Mouse (Mus musculus): ENCODE results near the gene Gmpr2. TPM values are rescaled to one million over a fixed set of nuclear protein-coding genes. Genes with fewer than 3 reads are reported as not detected.

The Gmpr2 gene
- polyA plus RNA-seq, 1 experiment from 2014 or later = 57.5 TPM

GRCm38 (mm10) chr14:55644261-55644888 is 27.4 kb upstream of the Gmpr2 start:
- H3K4me1 ChIP-seq = peaks cover 29% of the 10 kb centered on the region
- peak overlapping the region; percentile 90 for H3K9ac ChIP-seq
- H3K4me3 ChIP-seq = peak overlapping the region; percentile 97
- 32% methylated on average over 17 of the region's 17 CpGs for WGBS
- no peak for ATAC-seq
- H3K36me3 ChIP-seq (ENCODE audit: poor library complexity, severe bottlenecking) = peaks cover 35% of the 10 kb centered on the region
- no peak overlapping the region; the same call in 1 of the 2 replicates for H3K27ac ChIP-seq
- peak overlapping the region; percentile 92 for H3K4me2 ChIP-seq
- no peaks in the 10 kb centered on the region for H3K27me3 ChIP-seq
- no peaks in the 10 kb centered on the region for H3K9me3 ChIP-seq (replicated peaks)

GRCm38 (mm10) chr14:55649884-55650283 is 21.9 kb upstream of the Gmpr2 start, which contains the start of gene Tssk4:
Gene Tssk4 (plus strand): TSS chr14:55650184.
- H3K27ac ChIP-seq = no peak within 1 kb of the TSS
- 96% methylated on average over 2 of the region's 2 CpGs for WGBS
- H3K27me3 ChIP-seq = no peaks in the 10 kb centered on the region
- no peak for ATAC-seq
- no peak within 1 kb of the TSS for H3K9ac ChIP-seq
- H3K4me1 ChIP-seq = peaks cover 6% of the 10 kb centered on the region
- peaks cover 14% of the 10 kb centered on the region; the same call in 1 of the 2 replicates for H3K36me3 ChIP-seq (ENCODE audit: poor library complexity, severe bottlenecking)
- no peak within 1 kb of the TSS for H3K4me3 ChIP-seq
- H3K4me2 ChIP-seq = no peak within 1 kb of the TSS
- no peaks in the 10 kb centered on the region for H3K9me3 ChIP-seq (replicated peaks)

GRCm38 (mm10) chr14:55651528-55651927 is 20.2 kb upstream of the Gmpr2 start:
- no peaks in the 10 kb centered on the region for H3K4me1 ChIP-seq
- no peak overlapping the region for H3K9ac ChIP-seq
- no peak overlapping the region for H3K4me3 ChIP-seq
- H3K27ac ChIP-seq = no peak overlapping the region
- H3K27me3 ChIP-seq = no peaks in the 10 kb centered on the region
- H3K36me3 ChIP-seq (ENCODE audit: poor library complexity, severe bottlenecking) = peaks cover 7% of the 10 kb centered on the region; the same call in 1 of the 2 replicates
- no peaks in the 10 kb centered on the region for H3K9me3 ChIP-seq (replicated peaks)
- WGBS = 92% methylated on average over 7 of the region's 7 CpGs
- no peak for ATAC-seq
- H3K4me2 ChIP-seq = no peak overlapping the region

GRCm38 (mm10) chr14:55656935-55657334 is 14.8 kb upstream of the Gmpr2 start:
- peaks cover 21% of the 10 kb centered on the region for H3K36me3 ChIP-seq (ENCODE audit: poor library complexity, severe bottlenecking)
- H3K27ac ChIP-seq = no peak overlapping the region
- no peak overlapping the region for H3K4me2 ChIP-seq
- H3K27me3 ChIP-seq = no peaks in the 10 kb centered on the region
- no peak for ATAC-seq
- 87% methylated on average over 3 of the region's 3 CpGs for WGBS
- no peak overlapping the region for H3K4me3 ChIP-seq
- no peaks in the 10 kb centered on the region for H3K9me3 ChIP-seq (replicated peaks)
- no peak overlapping the region for H3K9ac ChIP-seq
- H3K4me1 ChIP-seq = peaks cover 14% of the 10 kb centered on the region

GRCm38 (mm10) chr14:55658011-55658410 is 13.7 kb upstream of the Gmpr2 start:
- WGBS = 88% methylated on average over 5 of the region's 5 CpGs
- Histone ChIP-seq H3K4me2 (no peak overlapping the region), H3K4me1 (peaks cover 14% of the 10 kb centered on the region), H3K27ac (no peak overlapping the region), H3K36me3 (ENCODE audit: poor library complexity, severe bottlenecking) (peaks cover 27% of the 10 kb centered on the region), H3K27me3 (no peaks in the 10 kb centered on the region), H3K4me3 (no peak overlapping the region), H3K9ac (no peak overlapping the region), H3K9me3 (replicated peaks) (no peaks in the 10 kb centered on the region)
- ATAC-seq = no peak

- peaks cover 36% of the 10 kb centered on the region for H3K36me3 ChIP-seq (ENCODE audit: poor library complexity, severe bottlenecking)
- no peaks in the 10 kb centered on the region for H3K27me3 ChIP-seq
- peaks cover 14% of the 10 kb centered on the region for H3K4me1 ChIP-seq
- no peaks in the 10 kb centered on the region for H3K9me3 ChIP-seq (replicated peaks)
- peak within 1 kb of the TSS; percentile 68 for H3K4me3 ChIP-seq
- under 1% methylated on average over 39 of the region's 39 CpGs for WGBS
- H3K9ac ChIP-seq = peak within 1 kb of the TSS; percentile 84
- ATAC-seq = peak; percentile 95
- peak within 1 kb of the TSS; percentile 66 for H3K4me2 ChIP-seq
- H3K27ac ChIP-seq = peak within 1 kb of the TSS; percentile 67
Observed at GRCm38 (mm10) chr14:55659960-55660573, 11.7 kb upstream of the Gmpr2 start, which contains the start of gene Mdp1. Gene Mdp1 (minus strand): TSS chr14:55660508.

GRCm38 (mm10) chr14:55660636-55661035 is 11.1 kb upstream of the Gmpr2 start:
- Histone ChIP-seq H3K4me3 (peak overlapping the region; percentile 68), H3K4me1 (peaks cover 14% of the 10 kb centered on the region), H3K9me3 (replicated peaks) (no peaks in the 10 kb centered on the region), H3K36me3 (ENCODE audit: poor library complexity, severe bottlenecking) (peaks cover 37% of the 10 kb centered on the region), H3K9ac (peak overlapping the region; percentile 84; the same call in 1 of the 2 replicates), H3K27me3 (no peaks in the 10 kb centered on the region), H3K4me2 (peak overlapping the region; percentile 66), H3K27ac (0 out of 2 replicates have a peak overlapping the region, but pooled peaks have one; percentile 67)
- peak; percentile 26 for ATAC-seq
- WGBS = 35% methylated on average over 2 of the region's 2 CpGs

GRCm38 (mm10) chr14:55671486-55671832 is 282 bp upstream of the Gmpr2 start:
- no peaks in the 10 kb centered on the region for H3K27me3 ChIP-seq
- 0% methylated on average over 12 of the region's 12 CpGs for WGBS
- peak; percentile 71 for ATAC-seq

GRCm38 (mm10) chr14:55672741-55673060 is 960 bp downstream of the Gmpr2 start:
- peak overlapping the region; percentile 89 for H3K9ac ChIP-seq
- H3K9me3 ChIP-seq (replicated peaks) = no peaks in the 10 kb centered on the region
- peak overlapping the region; percentile 96 for H3K4me2 ChIP-seq
- no peaks in the 10 kb centered on the region for H3K27me3 ChIP-seq
- H3K4me3 ChIP-seq = peak overlapping the region; percentile 77
- ATAC-seq = no peak
- 83% methylated on average over 7 of the region's 7 CpGs for WGBS
- H3K27ac ChIP-seq = no peak overlapping the region
- peaks cover 32% of the 10 kb centered on the region for H3K36me3 ChIP-seq (ENCODE audit: poor library complexity, severe bottlenecking)
- H3K4me1 ChIP-seq = peaks cover 22% of the 10 kb centered on the region

More at GRCm38 (mm10) chr14:55671486-55671832, 282 bp upstream of the Gmpr2 start:
- Histone ChIP-seq H3K4me2 (peak overlapping the region; percentile 96), H3K9me3 (replicated peaks) (no peaks in the 10 kb centered on the region), H3K4me1 (peaks cover 22% of the 10 kb centered on the region), H3K36me3 (ENCODE audit: poor library complexity, severe bottlenecking) (peaks cover 25% of the 10 kb centered on the region), H3K4me3 (peak overlapping the region; percentile 77), H3K27ac (peak overlapping the region; percentile 75), H3K9ac (peak overlapping the region; percentile 89)

GRCm38 (mm10) chr14:55677615-55678014 is 5.9 kb downstream of the Gmpr2 start:
- 86% methylated on average over 4 of the region's 4 CpGs for WGBS
- no peak for ATAC-seq

GRCm38 (mm10) chr14:55681160-55682117 is 9.7 kb downstream of the Gmpr2 start, which contains the start of gene Tinf2:
Gene Tinf2 (minus strand): TSS chr14:55681820.
- Histone ChIP-seq H3K4me2 (peak within 1 kb of the TSS; percentile 89), H3K27me3 (peaks cover 5% of the 10 kb centered on the region; the same call in 1 of the 2 replicates), H3K36me3 (ENCODE audit: poor library complexity, severe bottlenecking) (peaks cover 40% of the 10 kb centered on the region), H3K9ac (peak within 1 kb of the TSS; percentile 80), H3K27ac (peak within 1 kb of the TSS; percentile 80), H3K9me3 (replicated peaks) (no peaks in the 10 kb centered on the region), H3K4me3 (peak within 1 kb of the TSS; percentile 66), H3K4me1 (peaks cover 13% of the 10 kb centered on the region)
- peak; percentile 98 for ATAC-seq
- WGBS = under 1% methylated on average over 66 of the region's 66 CpGs

More at GRCm38 (mm10) chr14:55677615-55678014, 5.9 kb downstream of the Gmpr2 start:
- Histone ChIP-seq H3K9ac (no peak overlapping the region), H3K4me2 (no peak overlapping the region), H3K27ac (no peak overlapping the region), H3K4me3 (no peak overlapping the region), H3K9me3 (replicated peaks) (no peaks in the 10 kb centered on the region), H3K36me3 (ENCODE audit: poor library complexity, severe bottlenecking) (peaks cover 53% of the 10 kb centered on the region), H3K4me1 (peaks cover 17% of the 10 kb centered on the region), H3K27me3 (no peaks in the 10 kb centered on the region)
